Mouse (Mus musculus) neural tube, embryonic 13.5 days (tissue): ENCODE results near the gene Slc25a17. TPM values are rescaled to one million over a fixed set of nuclear protein-coding genes. Genes with fewer than 3 reads are reported as not detected.

ENCODE experiments used
- polyA plus RNA-seq: library from polyadenylated mRNA; unstranded; fragments of >200 nt; fragmentation: Nextera tagmentation; extraction: Ambion mirVana; gene quantifications from 2 replicates; pipeline ENCODE4 v1.2.1, GENCODE M21; 2015

Gene Slc25a17
- polyA plus RNA-seq, 1 experiment from 2014 or later, result 130 TPM

Other genes starting within 250 kb of the Slc25a17 start
- gene Mrtfa, start 170.1 kb downstream of the Slc25a17 start, polyA plus RNA-seq, result 23.3 and 27.1 TPM in 2 replicates
- gene Mchr1, start 125.3 kb downstream of the Slc25a17 start, polyA plus RNA-seq, result 2.6 and 2.8 TPM in 2 replicates
- gene St13, start 39.3 kb upstream of the Slc25a17 start, polyA plus RNA-seq, result 184 and 191 TPM in 2 replicates
- 11.0 TPM in 2 replicates for gene Xpnpep3, start 39.3 kb upstream of the Slc25a17 start, polyA plus RNA-seq
- gene Dnajb7, start 47.5 kb upstream of the Slc25a17 start, polyA plus RNA-seq, result 1.4 and 2.3 TPM in 2 replicates
- 484 and 496 TPM in 2 replicates for gene Rbx1, start 105.5 kb upstream of the Slc25a17 start, polyA plus RNA-seq
- 23.1 and 24.1 TPM in 2 replicates for gene Ep300, start 224.5 kb upstream of the Slc25a17 start, polyA plus RNA-seq